Mouse (Mus musculus) neural tube, embryonic 15.5 days (tissue): ENCODE results near the gene Mboat2. TPM values are rescaled to one million over a fixed set of nuclear protein-coding genes. Genes with fewer than 3 reads are reported as not detected.

Source experiments
- ATAC-seq: fragments of 200-750 bp; cut with Nextera tagmentation; 2 replicates; pipeline ENCODE4 v1.8.0; 2017; ENCODE audit warnings: mild to moderate bottlenecking, moderate TSS enrichment, moderate library complexity; ENCODE audit not compliant: low FRiP score
- H3K27ac ChIP-seq: fragments of 300-500 bp; sonication (generic); replicated peaks from 2 replicates; pipeline ENCODE4 v1.5.1; 2015; ENCODE audit warnings: mild to moderate bottlenecking, inconsistent platforms
- H3K27me3 ChIP-seq: fragments of 300-500 bp; sonication (generic); replicated peaks from 2 replicates; pipeline ENCODE4 v1.6.1; 2015; ENCODE audit warnings: inconsistent platforms
- H3K36me3 ChIP-seq: fragments of 300-500 bp; sonication (generic); 2 replicates; pipeline ENCODE4 v1.6.1; 2015; ENCODE audit warnings: inconsistent platforms
- H3K4me1 ChIP-seq: fragments of 300-500 bp; sonication (generic); 2 replicates; pipeline ENCODE4 v1.6.1; 2015; ENCODE audit warnings: inconsistent platforms
- H3K4me2 ChIP-seq: fragments of 300-500 bp; sonication (generic); 2 replicates; pipeline ENCODE4 v1.6.1; 2015; ENCODE audit warnings: inconsistent platforms, mild to moderate bottlenecking, moderate library complexity
- H3K4me3 ChIP-seq: fragments of 300-500 bp; sonication (generic); replicated peaks from 2 replicates; pipeline ENCODE4 v1.5.1; 2015; ENCODE audit warnings: mild to moderate bottlenecking, inconsistent platforms
- H3K9ac ChIP-seq: fragments of 300-500 bp; sonication (generic); replicated peaks from 2 replicates; pipeline ENCODE4 v1.6.1; 2015; ENCODE audit warnings: mild to moderate bottlenecking, inconsistent platforms
- H3K9me3 ChIP-seq: fragments of 300-500 bp; sonication (generic); replicated peaks from 2 replicates; pipeline ENCODE4 v1.6.1; 2016; ENCODE audit warnings: inconsistent platforms
- WGBS: fragments of 180-500 bp; shearing (Covaris S2); methylation state at CpG from one replicate; pipeline ENCODE4 v1.1.7; 2015; ENCODE audit warnings: mixed read lengths; 5-methylcytosine and 5-hydroxymethylcytosine counted together
- polyA plus RNA-seq: library from polyadenylated mRNA; unstranded; fragments of >200 nt; fragmentation: Nextera tagmentation; extraction: Ambion mirVana; gene quantifications from 2 replicates; pipeline ENCODE4 v1.2.1, GENCODE M21; 2015

Mboat2 gene
- polyA plus RNA-seq, 1 experiment from 2014 or later, result 61.9 TPM

GRCm38 (mm10) chr12:24889371-24890051, 58.8 kb downstream of the Mboat2 start:
- Histone ChIP-seq H3K4me2 (no peak overlapping the region), H3K27ac (peak overlapping the region; percentile 43; the same call in 1 of the 2 replicates), H3K4me3 (no peak overlapping the region), H3K9me3 (no peaks in the 10 kb centered on the region), H3K4me1 (peaks cover 18% of the 10 kb centered on the region), H3K27me3 (no peaks in the 10 kb centered on the region), H3K36me3 (peaks cover 13% of the 10 kb centered on the region; the same call in 1 of the 2 replicates), H3K9ac (no peak overlapping the region)
- 52% methylated on average over 7 of the region's 7 CpGs for WGBS
- no peak for ATAC-seq

DNA sequence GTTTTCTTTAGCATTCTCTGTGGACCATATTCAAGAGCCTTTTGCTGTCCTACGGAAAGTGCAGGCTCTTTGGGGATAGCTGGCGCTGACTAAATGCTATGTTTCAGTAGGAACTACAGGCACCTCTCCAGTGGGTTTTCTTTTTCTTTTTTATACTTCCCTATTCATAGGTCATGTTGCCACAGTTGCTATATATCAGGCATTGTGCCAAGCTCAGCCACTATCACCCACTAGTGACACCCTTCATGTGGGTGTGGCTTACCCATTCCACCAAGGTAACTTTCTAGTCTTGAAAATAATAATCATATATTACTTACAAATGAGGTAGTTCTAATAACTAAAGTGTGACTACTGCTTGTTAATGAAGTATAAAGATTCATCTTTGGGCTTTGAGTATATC, 59.5 kb downstream of the Mboat2 start:
- no peak overlapping the region for H3K4me2 ChIP-seq

DNA sequence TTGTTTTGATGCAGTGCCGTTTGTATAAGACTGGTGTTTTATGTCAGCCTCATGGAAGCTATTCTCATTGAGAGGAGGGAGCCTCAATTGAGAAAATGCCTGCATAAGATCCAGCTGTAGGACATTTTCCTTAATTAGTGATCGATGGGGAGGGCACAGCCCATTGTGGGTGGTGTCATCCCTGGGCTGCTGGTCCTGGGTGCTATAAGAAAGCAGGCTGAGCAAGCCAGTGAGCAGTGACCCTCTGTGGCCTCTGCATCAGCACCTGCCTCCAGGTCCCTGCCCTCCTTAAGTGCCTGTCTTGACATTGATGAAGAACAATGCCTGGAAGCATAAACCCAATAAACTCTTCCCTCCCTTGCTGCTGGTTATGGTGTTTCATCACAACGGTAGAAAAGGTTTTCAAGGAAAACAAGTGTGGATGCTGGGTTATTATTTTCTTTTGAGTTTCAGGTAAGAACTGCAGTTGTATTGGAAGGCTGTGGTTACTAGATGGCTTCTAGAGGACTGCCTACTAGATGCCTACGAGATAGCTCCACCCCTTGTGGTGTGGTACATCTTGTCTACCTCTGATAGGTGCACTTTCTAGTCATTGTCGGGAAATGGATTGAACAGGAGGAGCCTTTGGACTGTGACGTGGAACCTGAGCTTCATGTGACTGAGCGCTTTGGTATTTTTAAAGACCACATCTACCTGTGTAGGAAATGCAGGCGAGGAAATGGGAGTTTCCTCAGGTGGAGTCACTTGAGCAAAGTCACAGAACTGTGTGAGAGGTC, 60.2 kb downstream of the Mboat2 start:
- no peaks in the 10 kb centered on the region for H3K27me3 ChIP-seq
- no peak overlapping the region for H3K27ac ChIP-seq
- no peak overlapping the region for H3K9ac ChIP-seq
- peaks cover 13% of the 10 kb centered on the region; the same call in 1 of the 2 replicates for H3K36me3 ChIP-seq
- no peaks in the 10 kb centered on the region for H3K9me3 ChIP-seq
- 85% methylated on average over 8 of the region's 8 CpGs for WGBS
- ATAC-seq, result no peak
- H3K4me1 ChIP-seq, result peaks cover 18% of the 10 kb centered on the region
- H3K4me3 ChIP-seq, result no peak overlapping the region
- H3K4me2 ChIP-seq, result no peak overlapping the region

More for the DNA sequence above, 59.5 kb downstream of the Mboat2 start:
- Histone ChIP-seq H3K36me3 (peaks cover 13% of the 10 kb centered on the region; the same call in 1 of the 2 replicates), H3K27ac (no peak overlapping the region), H3K27me3 (no peaks in the 10 kb centered on the region), H3K9ac (no peak overlapping the region), H3K4me3 (no peak overlapping the region), H3K4me1 (peaks cover 18% of the 10 kb centered on the region), H3K9me3 (no peaks in the 10 kb centered on the region)
- ATAC-seq, result no peak
- 74% methylated on average over 2 of the region's 2 CpGs for WGBS

DNA sequence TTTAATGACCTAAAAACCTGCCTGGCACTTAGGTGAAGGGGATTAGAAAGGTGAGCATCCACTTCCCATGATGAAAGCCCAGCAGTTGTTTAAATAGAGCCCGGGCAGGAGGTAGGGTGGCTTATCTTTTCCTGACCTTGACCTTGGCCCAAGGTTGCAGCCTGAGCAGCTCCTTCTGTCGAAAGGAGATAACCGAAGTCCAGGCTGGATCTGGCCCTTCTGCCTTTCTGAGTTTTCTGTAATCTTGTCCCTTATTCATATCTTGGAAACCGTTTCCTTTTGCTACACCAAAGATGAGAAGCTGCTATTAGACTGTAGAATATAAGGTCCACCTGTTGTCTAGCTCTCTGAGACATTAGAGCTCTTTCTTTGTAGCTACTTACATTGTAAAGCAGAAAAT, 61.9 kb downstream of the Mboat2 start:
- no peak overlapping the region for H3K9ac ChIP-seq
- no peak for ATAC-seq
- no peaks in the 10 kb centered on the region for H3K27me3 ChIP-seq
- 0 out of 2 replicates have a peak overlapping the region, but pooled peaks have one; percentile 0 for H3K27ac ChIP-seq
- H3K4me3 ChIP-seq, result no peak overlapping the region
- H3K9me3 ChIP-seq, result no peaks in the 10 kb centered on the region
- 86% methylated on average over 4 of the region's 4 CpGs for WGBS
- H3K4me1 ChIP-seq, result peaks cover 24% of the 10 kb centered on the region
- H3K4me2 ChIP-seq, result no peak overlapping the region
- H3K36me3 ChIP-seq, result peaks cover 17% of the 10 kb centered on the region; the same call in 1 of the 2 replicates

DNA sequence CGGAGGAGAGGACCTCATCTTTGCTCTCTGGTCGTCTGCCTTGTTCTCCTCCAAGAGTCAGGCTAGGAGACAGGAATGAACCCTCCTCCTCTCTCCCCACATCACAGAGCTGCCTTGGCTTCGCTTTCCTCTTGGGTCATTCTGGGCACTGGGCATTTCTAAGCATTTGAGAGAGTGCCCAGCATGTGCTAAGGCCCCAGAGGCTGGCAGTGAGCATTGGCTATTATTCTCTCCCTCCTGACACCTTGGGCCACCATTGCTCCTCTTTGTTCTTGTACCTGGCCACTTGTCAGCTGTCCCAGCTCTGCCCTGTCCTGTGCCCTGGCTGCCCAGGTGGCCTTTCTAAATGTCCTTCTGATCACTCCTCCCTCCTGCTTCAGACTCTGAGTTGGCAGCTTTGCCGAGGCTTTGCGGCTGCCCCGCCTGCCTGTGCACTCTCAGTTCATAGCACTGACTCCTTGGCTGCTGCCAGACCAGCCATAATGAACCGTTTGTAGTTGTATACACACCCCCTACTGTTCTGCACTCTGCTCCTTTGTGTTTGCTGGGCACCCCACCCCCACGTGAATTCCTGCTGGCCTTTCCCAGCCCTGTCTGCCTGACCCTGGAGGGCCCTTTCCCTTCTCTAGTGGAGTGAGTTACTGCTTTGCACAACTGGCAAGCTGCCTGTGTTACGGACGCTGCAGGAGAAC, 63.2 kb downstream of the Mboat2 start:
- peaks cover 10% of the 10 kb centered on the region; the same call in 1 of the 2 replicates for H3K36me3 ChIP-seq
- WGBS, result 13% methylated on average over 10 of the region's 10 CpGs
- peak; percentile 85 for ATAC-seq
- H3K27ac ChIP-seq, result peak overlapping the region; percentile 70
- H3K9ac ChIP-seq, result no peak overlapping the region
- no peaks in the 10 kb centered on the region for H3K27me3 ChIP-seq
- no peak overlapping the region for H3K4me2 ChIP-seq
- no peak overlapping the region for H3K4me3 ChIP-seq
- H3K4me1 ChIP-seq, result peaks cover 24% of the 10 kb centered on the region
- no peaks in the 10 kb centered on the region for H3K9me3 ChIP-seq

DNA sequence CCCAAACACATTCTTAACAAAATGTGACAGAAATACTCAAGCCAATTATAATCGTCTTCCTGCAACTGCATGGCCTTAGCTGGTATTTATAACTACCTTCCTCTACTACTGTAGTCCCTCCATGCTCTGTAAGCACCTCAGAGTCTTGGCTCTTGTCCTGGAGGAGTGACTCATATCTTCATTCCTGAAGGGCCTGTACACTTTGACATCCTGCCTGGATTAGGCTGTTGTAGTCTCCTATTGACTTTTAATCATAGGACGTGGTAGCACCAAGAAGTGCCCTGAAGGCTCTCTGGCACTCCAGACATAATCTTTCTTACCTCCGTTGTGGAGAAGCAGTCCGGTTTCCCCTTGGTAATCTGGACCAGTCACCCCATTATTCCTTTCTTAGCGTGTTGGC, 64.7 kb downstream of the Mboat2 start:
- no peak for ATAC-seq
- Histone ChIP-seq H3K4me1 (peaks cover 16% of the 10 kb centered on the region), H3K9ac (no peak overlapping the region), H3K36me3 (peaks cover 12% of the 10 kb centered on the region), H3K9me3 (no peaks in the 10 kb centered on the region), H3K27ac (no peak overlapping the region), H3K4me3 (no peak overlapping the region), H3K27me3 (no peaks in the 10 kb centered on the region), H3K4me2 (no peak overlapping the region)
- 87% methylated on average over 5 of the region's 5 CpGs for WGBS

GRCm38 (mm10) chr12:24897354-24897753, 66.7 kb downstream of the Mboat2 start:
- 72% methylated on average over 4 of the region's 4 CpGs for WGBS

GRCm38 (mm10) chr12:24898226-24898625, 67.5 kb downstream of the Mboat2 start:
- ATAC-seq, result no peak
- Histone ChIP-seq H3K36me3 (peaks cover 18% of the 10 kb centered on the region), H3K4me1 (peaks cover 16% of the 10 kb centered on the region), H3K9me3 (no peaks in the 10 kb centered on the region), H3K4me2 (no peak overlapping the region), H3K27me3 (no peaks in the 10 kb centered on the region), H3K9ac (no peak overlapping the region), H3K27ac (no peak overlapping the region), H3K4me3 (no peak overlapping the region)
- 64% methylated on average over 9 of the region's 9 CpGs for WGBS

More at GRCm38 (mm10) chr12:24897354-24897753, 66.7 kb downstream of the Mboat2 start:
- Histone ChIP-seq H3K9me3 (no peaks in the 10 kb centered on the region), H3K27me3 (no peaks in the 10 kb centered on the region), H3K9ac (no peak overlapping the region), H3K4me3 (no peak overlapping the region), H3K27ac (no peak overlapping the region), H3K4me2 (no peak overlapping the region), H3K4me1 (peaks cover 16% of the 10 kb centered on the region), H3K36me3 (peaks cover 16% of the 10 kb centered on the region)
- no peak for ATAC-seq

- no peak overlapping the region for H3K9ac ChIP-seq
- H3K9me3 ChIP-seq, result no peaks in the 10 kb centered on the region
- H3K4me3 ChIP-seq, result no peak overlapping the region
- WGBS, result 80% methylated on average over 10 of the region's 10 CpGs
- ATAC-seq, result no peak
- no peak overlapping the region for H3K4me2 ChIP-seq
- H3K4me1 ChIP-seq, result peaks cover 5% of the 10 kb centered on the region
- no peak overlapping the region for H3K27ac ChIP-seq
- peaks cover 23% of the 10 kb centered on the region for H3K36me3 ChIP-seq
- H3K27me3 ChIP-seq, result no peaks in the 10 kb centered on the region
These were observed 69.0 kb downstream of the Mboat2 start for GRCm38 (mm10) chr12:24899636-24900035.

GRCm38 (mm10) chr12:24902736-24903135, 72.1 kb downstream of the Mboat2 start:
- Histone ChIP-seq H3K27me3 (no peaks in the 10 kb centered on the region), H3K9ac (no peak overlapping the region), H3K4me3 (no peak overlapping the region), H3K36me3 (peaks cover 17% of the 10 kb centered on the region), H3K4me1 (no peaks in the 10 kb centered on the region), H3K27ac (no peak overlapping the region), H3K9me3 (no peaks in the 10 kb centered on the region), H3K4me2 (no peak overlapping the region)
- ATAC-seq, result no peak
- 76% methylated on average over 5 of the region's 5 CpGs for WGBS

- H3K9me3 ChIP-seq, result no peaks in the 10 kb centered on the region
- no peak overlapping the region for H3K4me2 ChIP-seq
- no peaks in the 10 kb centered on the region for H3K27me3 ChIP-seq
- H3K4me3 ChIP-seq, result no peak overlapping the region
- no peaks in the 10 kb centered on the region for H3K4me1 ChIP-seq
- H3K9ac ChIP-seq, result no peak overlapping the region
- no peak for ATAC-seq
- H3K27ac ChIP-seq, result no peak overlapping the region
- H3K36me3 ChIP-seq, result peaks cover 20% of the 10 kb centered on the region
- 85% methylated on average over 2 of the region's 2 CpGs for WGBS
These were observed 77.2 kb downstream of the Mboat2 start for GRCm38 (mm10) chr12:24907894-24908293.
